18 mouse cellular contexts compared by ENCODE assay signal in the genomic region with DNA sequence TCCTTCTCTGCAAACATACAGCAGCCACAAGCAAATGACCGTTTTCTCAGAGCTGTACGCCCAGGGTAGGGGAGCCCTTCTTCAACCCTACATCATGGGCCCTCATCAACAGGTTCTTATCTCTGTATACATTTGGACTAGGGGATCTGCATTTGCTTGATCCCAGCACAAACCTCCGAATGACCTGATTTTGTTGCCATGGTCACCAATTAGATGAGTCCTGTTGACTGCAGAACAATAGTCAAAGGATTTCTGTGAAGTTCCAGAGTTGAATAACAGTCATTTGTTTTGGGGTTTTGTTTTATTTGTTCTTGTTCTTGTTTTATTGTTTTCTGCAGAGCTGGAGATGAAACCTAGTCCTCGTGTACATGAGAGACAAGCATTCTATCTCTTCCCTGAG.
"Had no signal": no experiment of that assay in that cellular context is flagged by ENCODE, and none has a peak within 500 bp of the region (broad histone marks: within the 10 kb centered on the region; RNA-seq: fewer than 3 reads in every experiment).

No protein-coding gene starts in this region.

- H3K4me3 ChIP-seq: limb, embryonic 12.5 days; limb, embryonic 15.5 days; midbrain, embryonic 12.5 days; midbrain, embryonic 15.5 days; neural tube, embryonic 12.5 days; neural tube, embryonic 15.5 days had no signal

- DNase-seq: kidney, adult 2 months; kidney, postnatal 25 days; layer of hippocampus, adult 9-11 months; liver, postnatal 0 days; lung, embryonic 14.5 days; right cerebral cortex, postnatal 14 days; right cerebral cortex, postnatal 4 days; thymus, postnatal 25 days had no signal

- H3K27ac ChIP-seq: kidney, postnatal 0 days; limb, embryonic 12.5 days; limb, embryonic 15.5 days; liver, embryonic 14.5 days; macrophage; midbrain, embryonic 12.5 days; midbrain, embryonic 15.5 days; neural tube, embryonic 12.5 days; neural tube, embryonic 15.5 days; stomach, postnatal 0 days had no signal

- H3K4me1 ChIP-seq: limb, embryonic 15.5 days; midbrain, embryonic 15.5 days; neural tube, embryonic 12.5 days had no signal
